Mouse (Mus musculus): ENCODE results near the gene Ogg1. TPM values are rescaled to one million over a fixed set of nuclear protein-coding genes. Genes with fewer than 3 reads are reported as not detected.

Gene Ogg1
- polyA plus RNA-seq, 1 experiment from 2014 or later = 4.2 TPM

DNA sequence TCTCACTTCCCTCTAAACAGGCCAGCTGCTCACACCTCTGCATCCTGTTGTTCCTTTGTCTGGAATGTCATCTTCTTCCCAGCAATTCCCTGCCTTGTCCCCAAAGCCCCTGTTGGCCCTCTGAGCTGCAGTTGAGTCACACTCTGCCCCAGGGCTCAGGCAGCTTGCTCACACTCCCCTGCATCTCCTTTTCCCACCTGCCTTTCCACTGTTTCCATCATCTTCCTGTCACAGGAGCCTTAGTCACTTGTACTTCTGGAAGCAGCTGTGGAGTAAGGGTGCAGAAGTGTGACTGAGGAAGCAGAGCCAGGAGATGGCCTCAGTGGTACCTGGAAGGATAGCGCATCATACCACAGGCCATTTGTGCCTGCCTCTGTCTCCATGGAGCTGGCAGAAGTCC lies 35.5 kb downstream of the Ogg1 start:
- no peak for ATAC-seq
- DNase-seq = no peak
- H3K27ac ChIP-seq (ENCODE audit: low read depth) = no peak overlapping the region
- 92% methylated on average over 1 of the region's 1 CpGs for WGBS (ENCODE audit: insufficient replicate concordance)
- no peak overlapping the region for H3K4me3 ChIP-seq (ENCODE audit: low read depth, low read length)
- H3K4me2 ChIP-seq (ENCODE audit: low read depth, low read length) = no peak overlapping the region
- TF ChIP-seq CTCF (IDR thresholded peaks at IDR 0.05; ENCODE audit: low read depth) (no peak), EP300 (IDR thresholded peaks at IDR 0.05; ENCODE audit: low read depth) (no peak)
- no peak overlapping the region for H3K9ac ChIP-seq (replicated peaks)
- H3K9me3 ChIP-seq (ENCODE audit: low read length) = no peaks in the 10 kb centered on the region
- 0 out of 2 replicates have a peak, but pooled peaks cover 3% of the 10 kb centered on the region for H3K36me3 ChIP-seq (replicated peaks; ENCODE audit: insufficient read depth, low read length)
- no peaks in the 10 kb centered on the region for H3K27me3 ChIP-seq (ENCODE audit: insufficient read depth, low read length)
- no peaks in the 10 kb centered on the region for H3K4me1 ChIP-seq (ENCODE audit: insufficient read depth)

DNA sequence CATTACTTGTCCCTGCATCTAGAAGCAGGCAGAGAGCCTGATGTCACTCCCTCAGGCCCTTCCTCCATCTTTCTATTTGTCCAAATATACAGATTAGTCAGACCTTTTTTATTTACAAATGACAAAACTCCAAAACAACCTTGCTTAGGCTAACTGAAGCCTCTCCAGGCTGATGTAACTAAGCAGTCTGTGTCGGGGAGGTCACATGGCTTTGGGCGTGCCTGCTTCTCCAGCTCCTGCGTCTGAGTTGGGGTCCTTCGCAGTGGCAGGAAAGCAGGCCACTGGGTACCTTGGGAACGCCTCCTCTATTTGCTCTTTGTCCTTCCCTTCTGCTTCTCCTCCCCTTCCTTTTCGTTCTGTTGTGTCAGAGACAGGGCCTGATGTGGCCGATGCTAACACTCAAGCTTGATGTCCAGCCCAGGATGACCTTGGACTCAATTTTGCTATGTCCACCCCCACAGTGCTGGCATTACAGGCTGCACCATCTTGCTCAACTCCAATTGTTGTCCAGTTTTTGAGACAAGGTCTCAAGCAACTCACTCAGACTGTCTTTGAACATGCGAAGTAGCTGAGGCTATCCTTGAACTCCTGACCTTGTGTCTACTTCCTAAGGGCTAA lies 37.9 kb downstream of the Ogg1 start:
- Histone ChIP-seq H3K9me3 (ENCODE audit: low read length) (no peaks in the 10 kb centered on the region), H3K4me2 (ENCODE audit: low read depth, low read length) (no peak overlapping the region), H3K27me3 (ENCODE audit: insufficient read depth, low read length) (no peaks in the 10 kb centered on the region), H3K4me3 (ENCODE audit: low read depth, low read length) (no peak overlapping the region), H3K36me3 (replicated peaks; ENCODE audit: insufficient read depth, low read length) (peaks cover 10% of the 10 kb centered on the region), H3K27ac (ENCODE audit: low read depth) (no peak overlapping the region), H3K4me1 (ENCODE audit: insufficient read depth) (no peaks in the 10 kb centered on the region), H3K9ac (replicated peaks) (no peak overlapping the region)
- DNase-seq (no peak), ATAC-seq (peak; percentile 75)
- 60% methylated on average over 8 of the region's 8 CpGs for WGBS (ENCODE audit: insufficient replicate concordance)
- no peak for TF ChIP-seq EP300 (IDR thresholded peaks at IDR 0.05; ENCODE audit: low read depth)
- no peak for TF ChIP-seq CTCF (IDR thresholded peaks at IDR 0.05; ENCODE audit: low read depth)

DNA sequence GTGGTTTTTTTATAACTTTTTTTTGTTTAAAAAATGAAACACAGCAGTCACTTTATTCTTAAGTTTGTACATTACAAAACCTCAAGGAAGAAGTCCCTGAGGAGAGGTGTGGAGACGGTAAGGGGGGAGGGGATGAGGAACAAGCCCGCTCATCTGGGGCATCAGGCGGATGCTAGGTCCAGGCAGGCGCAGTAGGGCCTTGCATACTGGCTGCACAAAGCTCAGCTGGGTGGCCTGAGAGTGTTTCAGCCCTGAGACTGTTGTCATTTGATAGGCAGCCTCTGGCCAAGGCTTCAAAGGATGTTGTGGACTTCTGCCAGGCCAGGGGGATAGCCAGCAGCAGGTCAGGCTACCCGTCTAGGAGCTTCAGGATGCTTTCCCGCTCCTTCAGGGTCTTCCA lies 39.9 kb downstream of the Ogg1 start:
- WGBS (ENCODE audit: insufficient replicate concordance) = 85% methylated on average over 6 of the region's 6 CpGs
- ATAC-seq = no peak
- peaks cover 27% of the 10 kb centered on the region for H3K36me3 ChIP-seq (replicated peaks; ENCODE audit: insufficient read depth, low read length)

DNA sequence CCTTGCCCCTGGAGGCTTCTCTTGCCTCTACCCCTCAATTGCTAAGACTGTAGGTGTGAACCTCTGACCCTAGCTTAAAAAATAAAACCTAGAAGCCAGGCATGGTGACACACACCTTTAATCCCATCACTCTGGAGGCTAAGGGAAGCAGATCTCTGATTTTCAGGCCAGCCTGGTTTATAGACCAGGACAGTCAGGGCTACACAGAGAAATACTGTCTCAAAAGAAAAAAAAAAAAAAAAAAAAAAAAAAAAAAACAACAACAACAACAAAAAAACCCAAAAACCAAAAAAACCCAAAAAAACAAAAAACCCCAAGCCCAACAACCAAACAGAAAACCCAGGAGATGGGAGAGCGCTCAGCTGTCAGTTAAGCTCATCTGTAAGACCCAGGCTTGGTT lies 40.8 kb downstream of the Ogg1 start:
- Histone ChIP-seq H3K4me3 (ENCODE audit: low read depth, low read length) (no peak overlapping the region), H3K9me3 (ENCODE audit: low read length) (no peaks in the 10 kb centered on the region), H3K27me3 (ENCODE audit: insufficient read depth, low read length) (no peaks in the 10 kb centered on the region), H3K36me3 (replicated peaks; ENCODE audit: insufficient read depth, low read length) (peaks cover 37% of the 10 kb centered on the region), H3K27ac (ENCODE audit: low read depth) (no peak overlapping the region), H3K9ac (replicated peaks) (no peak overlapping the region), H3K4me2 (ENCODE audit: low read depth, low read length) (no peak overlapping the region), H3K4me1 (ENCODE audit: insufficient read depth) (no peaks in the 10 kb centered on the region)
- 83% methylated on average over 1 of the region's 1 CpGs for WGBS (ENCODE audit: insufficient replicate concordance)
- no peak for DNase-seq
- TF ChIP-seq CTCF (IDR thresholded peaks at IDR 0.05; ENCODE audit: low read depth) = no peak
- no peak for TF ChIP-seq EP300 (IDR thresholded peaks at IDR 0.05; ENCODE audit: low read depth)
- ATAC-seq = no peak

More for the DNA sequence above, 39.9 kb downstream of the Ogg1 start:
- H3K9ac ChIP-seq (replicated peaks) = no peak overlapping the region
- no peak overlapping the region for H3K4me3 ChIP-seq (ENCODE audit: low read depth, low read length)
- TF ChIP-seq CTCF (IDR thresholded peaks at IDR 0.05; ENCODE audit: low read depth) (no peak), EP300 (IDR thresholded peaks at IDR 0.05; ENCODE audit: low read depth) (no peak)
- no peak overlapping the region for H3K4me2 ChIP-seq (ENCODE audit: low read depth, low read length)
- H3K4me1 ChIP-seq (ENCODE audit: insufficient read depth) = no peaks in the 10 kb centered on the region
- H3K27ac ChIP-seq (ENCODE audit: low read depth) = no peak overlapping the region
- no peaks in the 10 kb centered on the region for H3K27me3 ChIP-seq (ENCODE audit: insufficient read depth, low read length)
- no peaks in the 10 kb centered on the region for H3K9me3 ChIP-seq (ENCODE audit: low read length)
- no peak for DNase-seq

DNA sequence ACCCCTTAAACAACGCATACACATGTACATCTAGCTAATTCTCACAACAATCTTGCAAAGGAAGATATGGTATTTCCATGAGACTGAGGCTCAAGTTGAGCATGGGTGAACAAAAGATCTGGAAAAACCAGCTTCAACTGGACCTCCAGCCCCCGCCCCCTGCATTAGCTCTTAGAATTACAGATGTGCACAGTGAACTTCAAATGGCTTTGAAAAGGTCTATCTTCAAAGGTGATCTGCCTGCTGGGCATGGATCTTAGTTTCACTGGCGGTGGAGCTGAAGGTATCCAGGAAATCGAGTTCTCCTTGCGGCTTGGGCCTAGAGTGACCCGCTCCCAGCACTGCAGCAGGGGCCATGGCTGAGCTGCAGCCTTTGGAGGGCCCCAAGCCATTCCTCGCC lies 41.4 kb downstream of the Ogg1 start:
- Histone ChIP-seq H3K9ac (replicated peaks) (no peak overlapping the region), H3K27ac (ENCODE audit: low read depth) (no peak overlapping the region), H3K4me2 (ENCODE audit: low read depth, low read length) (no peak overlapping the region), H3K4me3 (ENCODE audit: low read depth, low read length) (no peak overlapping the region), H3K27me3 (ENCODE audit: insufficient read depth, low read length) (no peaks in the 10 kb centered on the region), H3K4me1 (ENCODE audit: insufficient read depth) (no peaks in the 10 kb centered on the region), H3K9me3 (ENCODE audit: low read length) (no peaks in the 10 kb centered on the region), H3K36me3 (replicated peaks; ENCODE audit: insufficient read depth, low read length) (peaks cover 42% of the 10 kb centered on the region)
- 90% methylated on average over 7 of the region's 7 CpGs for WGBS (ENCODE audit: insufficient replicate concordance)
- ATAC-seq (no peak), DNase-seq (no peak)
- TF ChIP-seq EP300 (IDR thresholded peaks at IDR 0.05; ENCODE audit: low read depth) (no peak), CTCF (IDR thresholded peaks at IDR 0.05; ENCODE audit: low read depth) (no peak)

DNA sequence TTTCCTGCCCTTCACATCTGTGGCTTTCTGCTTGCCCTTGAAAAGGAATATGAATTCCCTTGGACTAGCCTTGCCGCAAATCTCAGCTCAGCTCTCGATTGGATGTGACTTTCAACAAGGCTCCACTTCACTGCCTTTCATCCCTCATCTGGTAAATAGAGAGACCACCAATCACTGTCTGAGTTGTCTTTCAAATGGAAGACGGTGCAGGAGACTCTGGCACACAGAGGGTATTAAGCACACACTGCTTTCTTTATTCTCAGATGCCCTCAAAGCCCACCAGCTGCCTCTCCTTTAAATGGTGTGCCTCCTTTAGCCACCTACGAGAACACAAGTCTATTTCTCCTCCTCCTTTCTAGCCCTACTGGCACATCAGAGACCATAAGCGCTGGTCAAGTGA lies 41.8 kb downstream of the Ogg1 start:
- 83% methylated on average over 5 of the region's 5 CpGs for WGBS (ENCODE audit: insufficient replicate concordance)
- no peaks in the 10 kb centered on the region for H3K4me1 ChIP-seq (ENCODE audit: insufficient read depth)
- no peak overlapping the region for H3K4me2 ChIP-seq (ENCODE audit: low read depth, low read length)
- DNase-seq (no peak), ATAC-seq (no peak)
- no peak overlapping the region for H3K4me3 ChIP-seq (ENCODE audit: low read depth, low read length)
- no peak overlapping the region for H3K9ac ChIP-seq (replicated peaks)
- no peaks in the 10 kb centered on the region for H3K9me3 ChIP-seq (ENCODE audit: low read length)
- H3K27ac ChIP-seq (ENCODE audit: low read depth) = no peak overlapping the region
- TF ChIP-seq EP300 (IDR thresholded peaks at IDR 0.05; ENCODE audit: low read depth) (no peak), CTCF (IDR thresholded peaks at IDR 0.05; ENCODE audit: low read depth) (no peak)
- H3K27me3 ChIP-seq (ENCODE audit: insufficient read depth, low read length) = no peaks in the 10 kb centered on the region
- peaks cover 44% of the 10 kb centered on the region for H3K36me3 ChIP-seq (replicated peaks; ENCODE audit: insufficient read depth, low read length)

Data from liver, postnatal 0 days (tissue).